Mouse (Mus musculus) stomach, embryonic 15.5 days (tissue): Measurements from ENCODE around the gene Rap2a. TPM values are rescaled to one million over a fixed set of nuclear protein-coding genes. Genes with fewer than 3 reads are reported as not detected.

ENCODE experiments used
- ATAC-seq: fragments of 200-750 bp; cut with Nextera tagmentation; 2 replicates; pipeline ENCODE4 v1.8.0; 2017; ENCODE audit warnings: low read depth, moderate number of reproducible peaks, moderate TSS enrichment; ENCODE audit not compliant: insufficient read depth, low FRiP score
- H3K27ac ChIP-seq: fragments of 300-500 bp; sonication (generic); 2 replicates; pipeline ENCODE4 v1.5.1; 2015; ENCODE audit warnings: mild to moderate bottlenecking, inconsistent platforms
- H3K27me3 ChIP-seq: fragments of 300-500 bp; sonication (generic); replicated peaks from 2 replicates; pipeline ENCODE4 v1.6.1; 2015; ENCODE audit warnings: inconsistent platforms
- H3K36me3 ChIP-seq: fragments of 300-500 bp; sonication (generic); 2 replicates; pipeline ENCODE4 v1.6.1; 2015; ENCODE audit warnings: inconsistent platforms
- H3K4me1 ChIP-seq: fragments of 300-500 bp; sonication (generic); 2 replicates; pipeline ENCODE4 v1.6.1; 2015; ENCODE audit warnings: inconsistent platforms
- H3K4me2 ChIP-seq: fragments of 300-500 bp; sonication (generic); 2 replicates; pipeline ENCODE4 v1.6.1; 2015; ENCODE audit warnings: mild to moderate bottlenecking, inconsistent platforms
- H3K4me3 ChIP-seq: fragments of 300-500 bp; sonication (generic); replicated peaks from 2 replicates; pipeline ENCODE4 v1.5.1; 2015; ENCODE audit warnings: inconsistent platforms
- H3K9ac ChIP-seq: fragments of 300-500 bp; sonication (generic); 2 replicates; pipeline ENCODE4 v1.6.1; 2015; ENCODE audit warnings: inconsistent platforms
- H3K9me3 ChIP-seq: fragments of 300-500 bp; sonication (generic); 2 replicates; pipeline ENCODE4 v1.6.1; 2016; ENCODE audit warnings: inconsistent platforms
- WGBS: fragments of 180-500 bp; shearing (Covaris S2); methylation state at CpG from one replicate; pipeline ENCODE4 v1.1.7; 2015; 5-methylcytosine and 5-hydroxymethylcytosine counted together
- polyA plus RNA-seq: library from polyadenylated mRNA; unstranded; fragments of >200 nt; fragmentation: Nextera tagmentation; extraction: Ambion mirVana; gene quantifications from 2 replicates; pipeline ENCODE4 v1.2.1, GENCODE M21; 2015

Gene Rap2a
- polyA plus RNA-seq, 1 experiment from 2014 or later = 21.0 TPM

DNA sequence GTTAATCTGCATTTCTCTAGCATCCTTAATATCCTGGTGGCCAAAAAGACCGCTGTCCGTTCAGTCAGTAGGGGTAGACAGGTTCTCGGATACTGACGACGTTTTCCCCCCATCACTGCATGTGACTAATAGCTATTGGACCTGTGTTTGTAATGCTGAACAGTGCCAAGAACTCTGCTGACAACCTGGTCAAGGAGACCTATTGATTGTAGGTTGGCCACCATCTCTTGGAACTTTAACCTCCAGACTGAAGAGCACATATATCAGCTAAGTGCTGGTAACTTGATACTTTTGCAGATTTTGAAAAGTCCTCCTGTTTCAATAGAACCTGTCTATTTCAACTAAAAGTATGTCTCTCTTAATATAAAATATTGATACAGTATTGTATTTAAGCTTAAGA lies 22.5 kb downstream of the Rap2a start:
- Histone ChIP-seq H3K9ac (no peak overlapping the region), H3K9me3 (no peaks in the 10 kb centered on the region), H3K4me3 (no peak overlapping the region), H3K27ac (no peak overlapping the region), H3K4me1 (no peaks in the 10 kb centered on the region; the same call in 1 of the 2 replicates), H3K4me2 (no peak overlapping the region), H3K36me3 (peaks cover 9% of the 10 kb centered on the region; the same call in 1 of the 2 replicates), H3K27me3 (no peaks in the 10 kb centered on the region)
- ATAC-seq = no peak
- WGBS = 88% methylated on average over 5 of the region's 5 CpGs

DNA sequence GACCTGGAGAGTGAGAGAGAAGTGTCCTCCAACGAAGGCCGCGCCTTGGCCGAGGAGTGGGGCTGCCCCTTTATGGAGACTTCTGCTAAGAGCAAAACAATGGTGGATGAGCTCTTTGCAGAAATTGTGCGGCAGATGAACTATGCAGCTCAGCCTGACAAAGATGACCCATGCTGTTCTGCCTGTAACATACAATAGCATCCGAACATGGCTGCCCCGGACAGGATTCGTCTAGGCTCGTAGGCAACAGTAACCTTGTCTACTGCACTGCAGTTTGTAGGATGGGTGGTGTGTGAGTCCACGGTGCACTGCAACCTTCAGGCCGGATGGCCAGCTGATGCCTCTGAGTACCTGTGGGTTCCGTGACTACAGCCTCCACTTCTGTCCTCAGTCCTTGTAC lies 25.4 kb downstream of the Rap2a start:
- Histone ChIP-seq H3K36me3 (peaks cover 9% of the 10 kb centered on the region; the same call in 1 of the 2 replicates), H3K27me3 (no peaks in the 10 kb centered on the region), H3K4me3 (no peak overlapping the region), H3K4me2 (no peak overlapping the region), H3K9me3 (no peaks in the 10 kb centered on the region), H3K4me1 (no peaks in the 10 kb centered on the region), H3K27ac (no peak overlapping the region), H3K9ac (no peak overlapping the region)
- WGBS = 95% methylated on average over 12 of the region's 12 CpGs
- no peak for ATAC-seq

DNA sequence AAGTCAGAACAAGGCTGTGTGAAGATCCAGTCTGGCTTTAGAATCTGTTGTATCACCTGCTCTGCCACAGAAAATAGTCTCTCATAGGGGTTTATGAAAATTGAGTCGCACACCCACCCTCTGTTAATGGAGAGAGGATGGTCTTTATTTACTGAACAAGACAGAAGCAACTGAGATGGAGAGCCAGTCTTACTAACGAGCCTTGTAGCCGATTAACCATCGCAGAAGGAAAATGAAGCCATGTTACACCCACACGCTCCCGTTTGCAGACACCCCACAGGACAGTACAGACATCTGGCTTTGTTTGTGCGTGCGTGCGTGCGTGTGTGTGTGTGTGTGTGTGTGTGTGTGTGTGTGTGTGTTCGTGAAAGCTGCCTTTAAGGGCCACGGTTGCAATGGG lies 26.2 kb downstream of the Rap2a start:
- Histone ChIP-seq H3K4me1 (no peaks in the 10 kb centered on the region), H3K9me3 (no peaks in the 10 kb centered on the region), H3K36me3 (peaks cover 9% of the 10 kb centered on the region; the same call in 1 of the 2 replicates), H3K9ac (no peak overlapping the region), H3K27ac (no peak overlapping the region), H3K4me2 (no peak overlapping the region), H3K27me3 (no peaks in the 10 kb centered on the region), H3K4me3 (no peak overlapping the region)
- no peak for ATAC-seq
- WGBS = 87% methylated on average over 12 of the region's 12 CpGs

DNA sequence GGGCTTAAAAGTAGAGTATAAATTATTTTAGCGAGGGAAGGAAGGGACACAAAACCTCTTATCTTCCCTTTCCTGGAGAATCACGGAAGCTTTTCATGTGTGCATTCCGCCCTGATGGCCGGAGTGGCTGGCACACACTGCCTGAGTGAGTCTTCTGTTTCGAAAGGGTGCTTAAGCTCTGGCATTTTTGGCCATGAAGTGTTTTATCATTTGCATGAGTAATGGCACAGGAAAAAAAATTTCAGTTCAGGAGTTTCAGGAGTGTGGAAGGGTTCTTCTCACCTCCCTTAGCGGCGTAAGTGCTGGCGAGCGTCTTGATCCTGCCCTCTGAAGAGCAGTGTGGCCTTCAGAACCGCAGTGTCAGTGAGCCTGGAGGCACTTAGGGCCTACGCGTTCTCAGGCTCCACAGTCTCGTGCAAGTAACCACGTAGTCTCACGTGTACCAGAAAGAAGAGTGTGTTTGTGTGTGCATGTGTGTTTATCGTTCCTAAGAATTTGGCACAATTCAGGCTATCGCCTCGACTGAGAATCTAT lies 26.8 kb downstream of the Rap2a start:
- no peaks in the 10 kb centered on the region for H3K4me1 ChIP-seq
- H3K27ac ChIP-seq = no peak overlapping the region
- 88% methylated on average over 18 of the region's 18 CpGs for whole genome bisulfite sequencing
- ATAC-seq = no peak
- peaks cover 9% of the 10 kb centered on the region; the same call in 1 of the 2 replicates for H3K36me3 ChIP-seq
- no peaks in the 10 kb centered on the region for H3K9me3 ChIP-seq
- H3K27me3 ChIP-seq = no peaks in the 10 kb centered on the region
- H3K4me3 ChIP-seq = no peak overlapping the region
- H3K4me2 ChIP-seq = no peak overlapping the region
- no peak overlapping the region for H3K9ac ChIP-seq

DNA sequence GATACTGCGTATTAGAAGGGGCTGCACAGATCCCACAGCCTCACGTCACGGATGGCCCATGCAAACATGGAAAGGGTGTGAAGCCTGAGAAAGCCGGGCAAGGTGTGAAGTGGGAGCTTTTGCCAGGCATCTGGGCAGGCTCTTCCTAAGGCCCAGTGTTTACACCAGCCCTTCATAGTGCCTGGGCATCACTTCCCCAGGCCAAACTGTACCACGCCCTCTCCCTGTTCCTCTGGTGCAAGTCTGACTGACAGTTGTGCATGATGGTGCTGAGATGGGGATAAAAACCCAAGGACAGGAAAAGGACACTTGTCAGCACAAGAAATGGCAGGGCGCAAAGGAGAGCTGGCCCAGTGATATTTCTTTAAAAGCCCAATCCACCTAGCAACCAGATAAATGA lies 27.7 kb downstream of the Rap2a start:
- H3K4me1 ChIP-seq = no peaks in the 10 kb centered on the region
- H3K36me3 ChIP-seq = peaks cover 9% of the 10 kb centered on the region; the same call in 1 of the 2 replicates
- ATAC-seq = no peak
- H3K9ac ChIP-seq = no peak overlapping the region
- H3K4me2 ChIP-seq = no peak overlapping the region
- H3K9me3 ChIP-seq = no peaks in the 10 kb centered on the region
- H3K27me3 ChIP-seq = no peaks in the 10 kb centered on the region
- no peak overlapping the region for H3K4me3 ChIP-seq
- no peak overlapping the region for H3K27ac ChIP-seq
- WGBS = 87% methylated on average over 6 of the region's 6 CpGs

DNA sequence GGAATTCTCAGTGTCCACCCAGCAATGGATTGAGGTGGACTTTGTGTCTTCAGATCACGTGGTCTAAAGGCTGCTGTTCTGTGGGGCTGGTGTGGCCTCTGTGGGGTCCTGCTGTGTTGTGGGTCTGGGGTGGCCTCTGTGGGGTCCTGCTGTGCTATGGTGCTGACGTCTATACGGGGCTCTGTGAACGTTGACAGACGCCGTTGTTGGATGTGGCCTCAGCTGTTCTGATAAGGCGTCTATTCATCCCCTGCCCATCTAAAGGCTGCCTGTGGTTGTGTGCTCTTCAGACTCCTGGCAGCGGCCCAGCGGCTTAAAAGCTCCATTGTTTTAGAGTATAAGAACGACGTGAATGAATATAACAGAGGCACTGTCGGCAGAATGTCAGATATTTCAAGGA lies 29.3 kb downstream of the Rap2a start:
- H3K9ac ChIP-seq = no peak overlapping the region

DNA sequence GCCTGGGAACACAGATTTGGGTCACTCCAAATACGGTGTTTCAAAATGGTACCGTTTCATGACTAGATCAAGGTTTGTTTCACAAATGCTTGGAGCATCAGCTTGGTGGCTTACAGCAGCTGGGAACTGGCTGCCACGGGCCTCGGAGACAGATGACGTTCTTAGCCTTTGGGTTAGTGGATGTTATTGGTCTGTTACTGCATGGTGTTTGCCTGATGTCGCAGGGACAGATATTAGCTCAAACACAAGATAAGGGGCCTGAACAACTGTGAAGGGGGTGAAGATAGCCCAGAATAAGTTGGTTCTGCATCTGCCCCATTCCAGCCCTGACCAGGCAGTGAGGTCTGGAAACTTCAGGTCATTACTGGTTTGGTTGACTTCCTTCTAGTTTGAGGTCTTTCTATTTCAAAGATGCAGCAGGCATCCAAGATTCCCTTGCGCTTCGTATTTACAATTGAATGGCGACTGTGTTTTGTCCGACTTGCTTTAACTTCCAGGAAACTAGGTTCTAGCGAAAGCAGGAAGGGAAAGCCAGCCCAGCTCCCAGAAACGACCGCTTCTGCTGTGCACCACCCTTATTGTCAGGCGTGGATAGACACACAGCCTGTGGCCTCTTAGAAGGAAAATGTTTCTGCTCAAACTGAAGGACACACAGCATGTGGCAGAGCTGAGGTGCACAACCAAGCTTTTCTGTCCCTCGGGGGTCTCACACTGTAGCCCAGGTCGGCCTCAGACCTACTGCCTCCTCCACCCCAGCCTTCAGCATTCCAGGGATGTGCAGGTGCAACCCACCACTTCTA lies 30.5 kb downstream of the Rap2a start:
- no peaks in the 10 kb centered on the region for H3K9me3 ChIP-seq
- H3K4me3 ChIP-seq = no peak overlapping the region
- no peaks in the 10 kb centered on the region for H3K27me3 ChIP-seq
- no peak overlapping the region for H3K27ac ChIP-seq
- ATAC-seq = no peak
- H3K4me1 ChIP-seq = no peaks in the 10 kb centered on the region
- H3K36me3 ChIP-seq = peaks cover 6% of the 10 kb centered on the region; the same call in 1 of the 2 replicates
- no peak overlapping the region for H3K9ac ChIP-seq
- H3K4me2 ChIP-seq = no peak overlapping the region
- 79% methylated on average over 16 of the region's 16 CpGs for WGBS

More for the DNA sequence above, 29.3 kb downstream of the Rap2a start:
- 58% methylated on average over 12 of the region's 12 CpGs for WGBS
- Histone ChIP-seq H3K4me2 (no peak overlapping the region), H3K36me3 (peaks cover 9% of the 10 kb centered on the region; the same call in 1 of the 2 replicates), H3K4me3 (no peak overlapping the region), H3K27me3 (no peaks in the 10 kb centered on the region), H3K27ac (no peak overlapping the region), H3K9me3 (no peaks in the 10 kb centered on the region), H3K4me1 (no peaks in the 10 kb centered on the region)
- peak; percentile 65 for ATAC-seq

DNA sequence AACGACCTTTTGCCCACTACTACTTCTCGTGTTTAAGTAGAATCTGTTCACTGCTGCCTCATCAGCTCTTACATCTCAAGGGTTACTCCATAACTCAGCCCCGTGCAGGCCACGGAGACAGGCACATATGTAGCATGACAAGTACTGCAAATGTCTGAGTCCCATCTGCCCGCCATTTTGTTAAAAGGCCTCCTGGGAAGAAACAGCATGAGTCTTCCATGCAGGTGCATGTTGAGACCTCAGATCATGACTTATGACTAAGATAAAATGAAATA lies 31.1 kb downstream of the Rap2a start:
- no peak overlapping the region for H3K27ac ChIP-seq
- ATAC-seq = no peak
- WGBS = 87% methylated on average over 5 of the region's 5 CpGs

DNA sequence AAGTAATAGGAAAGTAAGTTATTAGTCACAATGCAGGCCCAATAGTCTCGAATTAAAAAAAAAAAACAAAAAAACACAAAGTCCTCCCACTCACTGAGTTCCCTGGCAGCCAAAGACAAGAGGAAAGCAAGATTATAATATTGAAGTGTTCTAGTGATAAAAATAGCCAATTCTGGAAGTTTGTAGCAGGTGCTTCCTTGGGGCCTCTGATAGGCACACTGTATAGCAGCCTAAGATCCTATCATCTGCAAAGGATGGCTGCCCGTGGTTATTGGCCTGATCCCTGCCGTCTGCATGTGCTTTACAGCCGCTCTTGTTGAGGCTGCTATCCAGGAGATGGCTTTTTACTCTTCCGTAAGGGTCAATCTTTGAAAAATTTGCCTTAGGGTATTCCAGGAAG lies 33.6 kb downstream of the Rap2a start:
- no peak overlapping the region for H3K4me3 ChIP-seq
- 81% methylated on average over 5 of the region's 5 CpGs for WGBS
- no peaks in the 10 kb centered on the region for H3K27me3 ChIP-seq
- H3K9me3 ChIP-seq = no peaks in the 10 kb centered on the region
- no peak overlapping the region for H3K9ac ChIP-seq
- no peaks in the 10 kb centered on the region for H3K4me1 ChIP-seq
- H3K27ac ChIP-seq = no peak overlapping the region
- H3K4me2 ChIP-seq = no peak overlapping the region
- H3K36me3 ChIP-seq = no peaks in the 10 kb centered on the region
- ATAC-seq = no peak

More for the DNA sequence above, 31.1 kb downstream of the Rap2a start:
- Histone ChIP-seq H3K4me3 (no peak overlapping the region), H3K9me3 (no peaks in the 10 kb centered on the region), H3K4me1 (no peaks in the 10 kb centered on the region), H3K4me2 (no peak overlapping the region), H3K36me3 (peaks cover 2% of the 10 kb centered on the region; the same call in 1 of the 2 replicates), H3K9ac (no peak overlapping the region), H3K27me3 (no peaks in the 10 kb centered on the region)

DNA sequence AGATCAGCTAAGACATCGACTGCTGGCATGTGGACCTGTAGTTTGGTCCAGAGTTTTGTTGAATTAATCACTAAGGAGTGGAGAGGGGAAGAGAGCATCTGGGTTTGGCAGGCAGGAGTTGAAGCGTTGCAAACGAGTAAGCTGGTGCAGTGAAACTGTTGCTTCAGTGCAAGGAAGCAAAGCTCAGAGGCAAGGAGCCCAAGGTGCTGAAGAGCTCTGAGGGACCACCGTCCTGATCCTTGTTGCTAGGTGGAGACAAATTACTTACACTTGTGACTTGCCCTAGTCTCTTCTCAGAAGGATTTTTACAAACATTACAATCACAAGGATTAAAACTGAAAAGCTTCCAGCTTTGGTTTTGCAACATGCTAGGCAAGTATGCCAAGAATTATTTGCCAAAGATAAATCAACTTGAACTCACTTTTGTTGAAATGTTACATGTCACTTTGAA lies 36.6 kb downstream of the Rap2a start:
- H3K9me3 ChIP-seq = no peaks in the 10 kb centered on the region
- WGBS = 28% methylated on average over 4 of the region's 4 CpGs
- H3K27ac ChIP-seq = 0 out of 2 replicates have a peak overlapping the region, but pooled peaks have one; percentile 22
- H3K4me2 ChIP-seq = no peak overlapping the region
- H3K9ac ChIP-seq = no peak overlapping the region
- no peak overlapping the region for H3K4me3 ChIP-seq
- no peaks in the 10 kb centered on the region for H3K4me1 ChIP-seq
- H3K36me3 ChIP-seq = no peaks in the 10 kb centered on the region
- no peaks in the 10 kb centered on the region for H3K27me3 ChIP-seq
- ATAC-seq = no peak

DNA sequence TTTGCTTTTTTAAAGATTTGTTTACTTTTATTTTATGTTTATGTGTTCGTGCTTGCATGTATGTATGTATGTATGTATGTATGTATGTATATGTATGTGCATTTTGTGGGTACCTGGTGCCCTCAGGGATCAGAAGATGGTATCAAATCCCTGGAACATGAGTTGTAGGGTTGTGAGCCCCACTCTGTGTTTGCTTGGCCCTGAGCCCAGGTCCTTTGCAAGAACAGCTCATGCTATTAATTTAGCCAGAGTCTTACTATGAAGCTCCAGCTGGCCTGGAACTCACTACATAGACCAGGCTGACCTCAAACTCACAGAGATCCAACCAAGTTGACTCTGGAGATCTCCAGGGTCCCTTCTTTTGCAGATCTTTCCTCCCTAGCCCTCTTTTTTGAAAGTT lies 37.1 kb downstream of the Rap2a start:
- Histone ChIP-seq H3K27ac (no peak overlapping the region), H3K27me3 (no peaks in the 10 kb centered on the region), H3K9ac (no peak overlapping the region), H3K36me3 (no peaks in the 10 kb centered on the region), H3K9me3 (no peaks in the 10 kb centered on the region), H3K4me1 (no peaks in the 10 kb centered on the region), H3K4me3 (no peak overlapping the region), H3K4me2 (no peak overlapping the region)
- no peak for ATAC-seq
- 61% methylated on average over 1 of the region's 1 CpGs for WGBS

DNA sequence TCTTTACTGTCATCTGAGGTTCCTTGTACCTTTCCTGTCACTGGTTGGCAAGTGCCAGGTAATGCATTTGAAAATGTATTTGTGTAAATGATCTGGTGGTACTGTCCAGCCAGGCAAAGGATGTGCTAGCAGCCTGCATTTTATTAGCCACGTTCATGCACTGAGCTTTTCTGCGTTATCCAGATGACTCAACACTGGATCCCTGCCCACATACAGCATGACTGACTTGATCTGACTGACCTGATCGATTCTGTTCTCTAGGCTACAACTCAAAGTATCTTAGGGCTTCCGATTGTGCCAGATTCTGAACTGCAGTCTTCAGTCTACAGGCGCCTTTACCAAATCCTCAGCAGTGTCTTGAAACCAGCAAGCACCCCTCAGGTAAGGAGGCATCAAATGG lies 40.5 kb downstream of the Rap2a start:
- 78% methylated on average over 5 of the region's 5 CpGs for WGBS
- Histone ChIP-seq H3K4me3 (no peak overlapping the region), H3K9me3 (no peaks in the 10 kb centered on the region), H3K4me2 (no peak overlapping the region), H3K4me1 (no peaks in the 10 kb centered on the region), H3K9ac (no peak overlapping the region), H3K27me3 (no peaks in the 10 kb centered on the region), H3K27ac (no peak overlapping the region), H3K36me3 (no peaks in the 10 kb centered on the region)
- ATAC-seq = no peak
